Mouse (Mus musculus) midbrain, embryonic 16.5 days (tissue): ENCODE measurements around the gene Rsph6a. TPM values are rescaled to one million over a fixed set of nuclear protein-coding genes. Genes with fewer than 3 reads are reported as not detected.

Experiments
- ATAC-seq: fragments of 200-750 bp; cut with Nextera tagmentation; 2 replicates; pipeline ENCODE4 v1.8.0; 2017; ENCODE audit warnings: moderate TSS enrichment
- H3K27ac ChIP-seq: fragments of 300-500 bp; sonication (generic); 2 replicates; pipeline ENCODE4 v1.5.1; 2014; ENCODE audit warnings: mild to moderate bottlenecking, low read length, mixed read lengths
- H3K27me3 ChIP-seq: fragments of 300-500 bp; sonication (generic); 2 replicates; pipeline ENCODE4 v1.6.1; 2014; ENCODE audit warnings: low read depth, low read length, mixed read lengths; ENCODE audit not compliant: control insufficient read depth, insufficient read depth
- H3K36me3 ChIP-seq: fragments of 300-500 bp; sonication (generic); 2 replicates; pipeline ENCODE4 v1.6.1; 2014; ENCODE audit warnings: mild to moderate bottlenecking, low read length, moderate library complexity, mixed read lengths; ENCODE audit not compliant: control insufficient read depth, insufficient read depth
- H3K4me1 ChIP-seq: fragments of 300-500 bp; sonication (generic); 2 replicates; pipeline ENCODE4 v1.6.1; 2014; ENCODE audit warnings: mild to moderate bottlenecking, low read length, mixed read lengths; ENCODE audit not compliant: control insufficient read depth, insufficient read depth
- H3K4me2 ChIP-seq: fragments of 300-500 bp; sonication (generic); 2 replicates; pipeline ENCODE4 v1.6.1; 2014; ENCODE audit warnings: mild to moderate bottlenecking, low read length, mixed read lengths
- H3K4me3 ChIP-seq: fragments of 300-500 bp; sonication (generic); 2 replicates; pipeline ENCODE4 v1.5.1; 2014; ENCODE audit warnings: low read depth, mild to moderate bottlenecking, low read length, moderate library complexity, mixed read lengths
- H3K9ac ChIP-seq: fragments of 300-500 bp; sonication (generic); 2 replicates; pipeline ENCODE4 v1.6.1; 2014; ENCODE audit warnings: low read depth, low read length, mixed read lengths
- H3K9me3 ChIP-seq: fragments of 300-500 bp; sonication (generic); replicated peaks from 2 replicates; pipeline ENCODE4 v1.6.1; 2014; ENCODE audit warnings: mild to moderate bottlenecking, low read length, mixed read lengths; ENCODE audit not compliant: control insufficient read depth, poor library complexity, severe bottlenecking
- WGBS: fragments of 180-500 bp; shearing (Covaris S2); extraction: QIAGEN DNeasy Blood & Tissue Kit; methylation state at CpG from one replicate; pipeline ENCODE4 v1.1.7; 2014; 5-methylcytosine and 5-hydroxymethylcytosine counted together
- polyA plus RNA-seq: library from polyadenylated mRNA; unstranded; fragments of >200 nt; fragmentation: Nextera tagmentation; extraction: Ambion mirVana; gene quantifications from 2 replicates; pipeline ENCODE4 v1.2.1, GENCODE M21; 2015

Gene Rsph6a
- polyA plus RNA-seq, 1 experiment from 2014 or later = 0.28 TPM

- no peak overlapping the region for H3K27ac ChIP-seq
- H3K4me3 ChIP-seq = no peak overlapping the region
- no peak overlapping the region for H3K9ac ChIP-seq
- peaks cover 17% of the 10 kb centered on the region for H3K4me1 ChIP-seq
- no peak for ATAC-seq
- WGBS = 90% methylated on average over 19 of the region's 19 CpGs
- no peaks in the 10 kb centered on the region for H3K9me3 ChIP-seq
- H3K4me2 ChIP-seq = no peak overlapping the region
- no peaks in the 10 kb centered on the region for H3K27me3 ChIP-seq
- H3K36me3 ChIP-seq = peaks cover 34% of the 10 kb centered on the region
These were observed 26.0 kb downstream of the Rsph6a start for GRCm38 (mm10) chr7:19080451-19080950.

DNA sequence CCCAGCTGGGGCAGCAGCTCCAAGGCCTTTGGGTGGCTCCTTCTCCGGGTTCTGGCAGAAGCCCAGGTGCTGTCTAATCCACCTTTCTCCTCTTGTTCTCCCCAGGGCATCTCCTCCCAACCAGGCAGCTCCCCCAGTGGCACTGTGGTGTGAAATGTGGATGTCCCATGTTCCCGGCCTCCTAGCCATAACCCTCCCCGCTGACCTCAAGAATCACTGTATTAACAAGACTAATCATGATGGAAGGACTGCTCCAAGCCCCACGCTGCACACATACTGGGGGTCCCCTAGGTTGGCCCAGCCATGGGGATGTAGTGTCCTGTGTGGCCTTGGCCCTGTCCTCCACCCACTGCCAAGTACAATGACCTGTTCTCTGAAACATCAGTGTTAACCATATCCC, 27.7 kb downstream of the Rsph6a start:
- Histone ChIP-seq H3K27ac (no peak overlapping the region), H3K4me1 (peaks cover 10% of the 10 kb centered on the region), H3K27me3 (no peaks in the 10 kb centered on the region), H3K4me3 (no peak overlapping the region), H3K9ac (no peak overlapping the region), H3K4me2 (no peak overlapping the region), H3K36me3 (peaks cover 34% of the 10 kb centered on the region), H3K9me3 (no peaks in the 10 kb centered on the region)
- ATAC-seq = no peak
- 85% methylated on average over 4 of the region's 4 CpGs for WGBS

- Histone ChIP-seq H3K27me3 (no peaks in the 10 kb centered on the region), H3K36me3 (peaks cover 33% of the 10 kb centered on the region), H3K27ac (no peak overlapping the region), H3K4me1 (peaks cover 1% of the 10 kb centered on the region; the same call in 1 of the 2 replicates), H3K9me3 (no peaks in the 10 kb centered on the region), H3K9ac (no peak overlapping the region), H3K4me3 (no peak overlapping the region), H3K4me2 (no peak overlapping the region)
- 60% methylated on average over 6 of the region's 6 CpGs for WGBS
- ATAC-seq = no peak
These were observed 28.6 kb downstream of the Rsph6a start for GRCm38 (mm10) chr7:19083096-19083495.

DNA sequence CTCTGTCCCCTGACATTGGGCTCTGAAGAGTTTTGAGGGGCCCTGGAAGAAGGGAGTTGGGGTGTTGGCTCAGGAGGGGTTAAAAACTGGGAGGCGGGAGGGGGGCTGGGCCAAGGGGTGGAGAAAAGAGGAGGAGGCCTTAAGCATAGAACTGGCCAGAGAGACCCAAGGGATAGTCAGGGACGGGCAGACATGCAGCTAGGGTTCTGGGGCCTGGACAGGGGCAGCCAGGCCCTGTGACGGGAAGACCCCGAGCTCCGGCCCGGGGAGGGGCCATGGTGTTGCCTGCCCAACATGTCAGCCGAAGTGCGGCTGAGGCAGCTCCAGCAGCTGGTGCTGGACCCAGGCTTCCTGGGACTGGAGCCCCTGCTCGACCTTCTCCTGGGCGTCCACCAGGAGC, 29.2 kb downstream of the Rsph6a start, which contains the start of gene Dmpk:
Gene Dmpk (plus strand): TSS at position 149 of the 400 bp plus-strand sequence.
- Histone ChIP-seq H3K9ac (no peak within 1 kb of the TSS), H3K27ac (no peak within 1 kb of the TSS), H3K27me3 (no peaks in the 10 kb centered on the region), H3K36me3 (peaks cover 28% of the 10 kb centered on the region), H3K4me1 (no peaks in the 10 kb centered on the region), H3K9me3 (no peaks in the 10 kb centered on the region), H3K4me3 (no peak within 1 kb of the TSS), H3K4me2 (no peak within 1 kb of the TSS)
- 49% methylated on average over 10 of the region's 10 CpGs for WGBS
- ATAC-seq = 0 out of 2 replicates have a peak, but pooled peaks have one; percentile 6

DNA sequence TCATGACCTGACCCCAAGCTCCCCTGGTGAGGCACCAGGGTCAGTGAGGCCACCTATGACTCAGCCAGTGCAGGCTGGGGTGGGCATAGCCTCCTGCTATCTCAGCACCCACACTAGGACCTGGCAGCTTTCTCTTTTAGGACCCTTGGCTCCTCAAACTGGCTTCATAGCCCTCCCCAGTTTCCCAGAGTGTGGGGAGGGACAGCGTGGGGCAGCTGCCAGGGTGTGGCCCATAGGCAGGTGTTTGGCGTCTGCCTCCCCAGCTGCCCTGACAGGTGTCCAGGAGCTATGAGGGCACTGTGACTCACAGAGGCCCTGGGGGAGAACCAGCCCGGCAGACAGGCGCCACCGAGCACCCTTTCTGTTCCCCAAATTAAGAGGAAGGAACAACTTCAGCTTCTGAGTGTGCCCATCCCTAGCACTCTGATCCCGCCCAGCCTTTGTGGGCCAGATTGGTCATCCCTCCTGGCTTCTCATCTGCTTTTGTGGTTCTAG, 29.8 kb downstream of the Rsph6a start:
- Histone ChIP-seq H3K9me3 (no peaks in the 10 kb centered on the region), H3K27ac (no peak overlapping the region), H3K36me3 (peaks cover 28% of the 10 kb centered on the region), H3K9ac (no peak overlapping the region), H3K4me3 (no peak overlapping the region), H3K4me2 (no peak overlapping the region), H3K4me1 (no peaks in the 10 kb centered on the region), H3K27me3 (no peaks in the 10 kb centered on the region)
- WGBS = 83% methylated on average over 6 of the region's 6 CpGs
- no peak for ATAC-seq

GRCm38 (mm10) chr7:19084921-19085473, 30.5 kb downstream of the Rsph6a start:
- Histone ChIP-seq H3K36me3 (peaks cover 28% of the 10 kb centered on the region), H3K27ac (no peak overlapping the region), H3K27me3 (no peaks in the 10 kb centered on the region), H3K4me1 (no peaks in the 10 kb centered on the region), H3K9ac (no peak overlapping the region), H3K4me2 (no peak overlapping the region), H3K4me3 (no peak overlapping the region), H3K9me3 (no peaks in the 10 kb centered on the region)
- no peak for ATAC-seq
- WGBS = 24% methylated on average over 9 of the region's 9 CpGs

- 14% methylated on average over 6 of the region's 6 CpGs for WGBS
- Histone ChIP-seq H3K27ac (no peak overlapping the region), H3K4me3 (no peak overlapping the region), H3K4me1 (no peaks in the 10 kb centered on the region), H3K36me3 (peaks cover 26% of the 10 kb centered on the region), H3K27me3 (no peaks in the 10 kb centered on the region), H3K4me2 (no peak overlapping the region), H3K9ac (no peak overlapping the region), H3K9me3 (no peaks in the 10 kb centered on the region)
- no peak for ATAC-seq
These were observed 31.0 kb downstream of the Rsph6a start for GRCm38 (mm10) chr7:19085495-19085894.

DNA sequence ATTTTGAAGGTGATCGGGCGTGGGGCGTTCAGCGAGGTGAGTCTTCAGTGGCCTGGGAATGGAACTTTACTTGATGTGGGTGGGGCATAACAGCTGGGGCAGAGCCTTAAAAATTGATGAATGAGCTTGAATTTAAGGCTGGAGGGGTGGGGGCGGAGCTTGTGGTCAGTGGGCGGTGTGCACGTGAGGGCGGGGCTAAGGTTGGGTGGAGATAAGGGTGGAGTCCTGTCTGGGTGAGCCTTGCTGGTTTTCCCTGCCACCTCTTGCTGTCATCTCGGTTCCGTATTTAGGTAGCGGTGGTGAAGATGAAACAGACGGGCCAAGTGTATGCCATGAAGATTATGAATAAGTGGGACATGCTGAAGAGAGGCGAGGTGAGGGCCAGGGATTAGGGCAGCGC, 31.6 kb downstream of the Rsph6a start:
- H3K9ac ChIP-seq = no peak overlapping the region
- no peak overlapping the region for H3K4me2 ChIP-seq
- H3K4me1 ChIP-seq = no peaks in the 10 kb centered on the region
- no peaks in the 10 kb centered on the region for H3K9me3 ChIP-seq
- WGBS = 17% methylated on average over 14 of the region's 14 CpGs
- peaks cover 4% of the 10 kb centered on the region; the same call in 1 of the 2 replicates for H3K27me3 ChIP-seq
- ATAC-seq = no peak
- no peak overlapping the region for H3K4me3 ChIP-seq
- H3K36me3 ChIP-seq = peaks cover 21% of the 10 kb centered on the region
- H3K27ac ChIP-seq = no peak overlapping the region

DNA sequence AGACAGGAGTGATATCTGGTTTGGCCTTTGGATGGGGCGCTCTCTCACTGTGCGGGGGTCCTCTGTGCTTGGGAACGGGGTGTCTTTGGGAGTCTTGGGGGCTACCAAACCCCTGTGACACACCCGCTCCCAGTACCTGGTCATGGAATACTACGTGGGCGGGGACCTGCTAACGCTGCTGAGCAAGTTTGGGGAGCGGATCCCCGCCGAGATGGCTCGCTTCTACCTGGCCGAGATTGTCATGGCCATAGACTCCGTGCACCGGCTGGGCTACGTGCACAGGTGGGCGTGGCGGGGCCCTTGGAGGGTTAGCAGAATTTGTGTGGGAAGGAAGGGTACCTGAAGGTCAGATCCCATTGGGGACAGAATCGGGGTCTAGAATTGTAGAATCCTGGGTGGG, 32.3 kb downstream of the Rsph6a start:
- no peak overlapping the region for H3K9ac ChIP-seq
- no peak overlapping the region for H3K4me3 ChIP-seq
- no peaks in the 10 kb centered on the region for H3K9me3 ChIP-seq
- peaks cover 10% of the 10 kb centered on the region; the same call in 1 of the 2 replicates for H3K27me3 ChIP-seq
- WGBS = 62% methylated on average over 18 of the region's 18 CpGs
- no peak overlapping the region for H3K27ac ChIP-seq
- peaks cover 19% of the 10 kb centered on the region for H3K36me3 ChIP-seq
- H3K4me2 ChIP-seq = no peak overlapping the region
- no peaks in the 10 kb centered on the region for H3K4me1 ChIP-seq
- ATAC-seq = no peak
